Mouse (Mus musculus) lung, adult 2 months (tissue): Measurements from ENCODE around the gene Marveld3.

Experiments
- CTCF ChIP-seq: fragments of 200-500 bp; IDR thresholded peaks from 2 replicates; pipeline ENCODE4 v1.5.1; 2011; ENCODE audit warnings: mild to moderate bottlenecking, low read length, control low read depth; ENCODE audit not compliant: insufficient read depth
- POLR2A ChIP-seq: fragments of 200-500 bp; IDR thresholded peaks from 2 replicates; pipeline ENCODE4 v1.6.1; 2011; ENCODE audit warnings: low read depth, mild to moderate bottlenecking, control low read depth, low read length, borderline replicate concordance; ENCODE audit errors: extremely low read depth

DNA sequence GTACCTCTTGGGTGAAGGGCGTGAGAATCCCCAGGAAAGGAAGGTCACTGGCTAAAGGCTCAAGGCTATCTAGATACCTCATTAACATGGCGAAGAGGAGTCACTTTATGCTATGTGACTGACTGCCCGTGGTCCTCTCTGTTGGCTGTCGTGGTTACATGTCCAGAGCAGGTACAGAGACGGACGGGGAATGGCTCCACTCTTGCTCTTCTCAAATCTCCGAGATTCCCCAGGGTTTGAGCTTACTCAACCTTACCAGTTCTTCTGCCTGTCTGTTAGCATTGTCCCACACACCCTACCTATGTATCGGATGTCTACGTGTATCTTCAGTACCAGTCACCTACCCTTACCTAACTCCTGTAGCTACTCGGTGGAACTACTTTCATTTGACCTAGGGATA lies 38.0 kb upstream of the Marveld3 start:
- TF ChIP-seq POLR2A (no peak), CTCF (no peak)
